Mouse (Mus musculus) layer of hippocampus, adult 8-10 months (tissue): Measurements from ENCODE around the gene H6pd. TPM values are rescaled to one million over a fixed set of nuclear protein-coding genes. Genes with fewer than 3 reads are reported as not detected.

ENCODE experiments used
- DNase-seq, 2 experiments: peaks; one replicate each; pipeline ENCODE4 v3.0.0; 2022; ENCODE audit warnings: low spot score in 2 of 2
- total RNA-seq, 4 experiments: library from RNA; stranded (reverse); gene quantifications; 2 replicates each; pipeline ENCODE4 v1.2.4; 2022

The H6pd gene
- total RNA-seq, 4 experiments from 2014 or later = 11.9 to 14.4 (median 14.1) TPM

DNA sequence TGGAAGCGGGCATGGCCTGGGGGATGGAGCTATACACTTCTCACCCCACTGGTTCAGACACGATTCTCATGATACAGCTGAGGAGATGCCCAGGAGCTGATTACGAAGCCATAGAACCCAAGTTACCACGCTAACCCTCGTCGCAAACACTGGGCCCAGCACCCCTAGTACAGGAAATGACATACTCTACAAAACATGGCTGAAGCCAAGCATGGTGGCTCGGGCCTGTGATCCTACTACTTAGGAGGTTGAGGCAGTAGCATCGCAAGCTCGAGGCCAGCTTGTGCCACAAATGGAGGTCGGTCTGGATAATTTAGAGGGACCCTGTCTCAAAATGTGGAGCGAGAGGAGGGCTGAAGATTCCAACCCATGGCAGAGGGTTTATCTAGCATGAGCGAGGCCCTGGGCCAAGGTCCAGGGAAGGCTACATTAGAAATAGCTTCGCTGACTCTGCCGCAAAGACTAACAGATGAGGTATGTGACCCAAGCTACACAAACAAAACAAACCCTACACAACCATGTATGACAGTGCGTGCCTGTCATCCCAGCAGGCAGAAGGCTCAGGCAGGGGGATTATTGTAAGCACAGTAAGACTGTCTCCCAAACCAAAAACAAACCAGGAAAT lies 8.8 kb downstream of the H6pd start:
- DNase-seq = no peak

- DNase-seq = no peak
Measured at GRCm38 (mm10) chr4:149999510-149999900, 9.3 kb downstream of the H6pd start.

- no peak for DNase-seq
Measured at GRCm38 (mm10) chr4:149998786-149999509, 9.9 kb downstream of the H6pd start.

DNA sequence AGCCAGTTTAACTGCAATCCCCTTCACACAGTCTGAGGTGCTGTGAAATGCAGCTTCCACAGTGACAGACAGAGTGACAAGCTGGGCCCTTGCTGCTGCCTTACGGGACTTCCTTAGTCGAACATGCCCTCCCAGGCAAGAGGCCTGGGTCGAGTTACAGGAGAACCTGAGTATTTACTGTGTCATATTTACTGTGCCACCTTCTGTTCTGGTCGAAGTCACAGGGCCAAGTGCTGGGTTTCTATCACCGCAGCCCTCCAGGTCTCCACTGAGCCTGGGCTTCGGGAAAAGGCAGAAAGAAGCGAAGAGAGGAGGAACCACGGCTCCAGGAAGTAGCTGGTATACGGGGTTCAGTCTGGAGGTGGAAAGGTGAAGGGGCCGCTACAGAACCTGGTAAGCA lies 10.8 kb downstream of the H6pd start:
- DNase-seq = no peak

DNA sequence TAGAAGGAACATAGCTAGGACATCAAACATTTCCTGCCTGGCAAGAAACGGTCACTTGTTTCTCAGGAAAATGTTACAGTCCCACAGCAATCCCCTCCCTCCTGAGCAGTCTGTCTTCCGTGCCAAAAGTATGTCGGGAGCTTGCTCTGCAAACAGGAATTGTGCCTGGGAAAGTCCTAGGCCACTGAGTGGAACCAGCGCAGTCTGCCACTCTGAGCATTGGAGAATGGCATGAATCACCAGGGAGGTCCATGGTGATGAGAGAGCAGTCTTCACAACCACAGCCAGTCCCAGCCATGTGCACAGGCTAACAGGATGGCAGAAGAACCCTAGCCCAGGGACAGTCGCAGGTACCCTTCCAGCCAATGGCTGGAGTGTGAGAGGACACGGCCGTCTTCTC lies 12.4 kb downstream of the H6pd start:
- DNase-seq = no peak

DNA sequence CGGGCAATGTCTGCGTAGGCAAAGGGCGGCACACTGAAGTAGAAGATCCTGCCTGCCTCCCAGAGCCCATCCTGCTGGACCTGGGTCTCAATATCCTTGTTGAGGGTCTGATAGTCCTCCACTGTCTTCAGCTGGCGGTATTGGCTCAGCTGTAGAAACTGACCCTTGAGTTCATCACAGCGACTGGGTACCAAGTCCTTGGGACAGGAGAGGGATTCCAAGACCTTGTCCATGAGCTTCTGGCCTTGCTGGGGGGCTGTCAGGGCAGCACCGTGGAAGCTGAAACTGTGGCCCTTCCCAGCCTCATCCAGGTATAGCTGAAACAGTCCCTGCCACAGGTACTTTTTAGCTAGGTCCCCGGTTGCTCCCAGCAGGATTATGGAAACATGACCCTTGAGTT lies 12.9 kb downstream of the H6pd start:
- DNase-seq = no peak

DNA sequence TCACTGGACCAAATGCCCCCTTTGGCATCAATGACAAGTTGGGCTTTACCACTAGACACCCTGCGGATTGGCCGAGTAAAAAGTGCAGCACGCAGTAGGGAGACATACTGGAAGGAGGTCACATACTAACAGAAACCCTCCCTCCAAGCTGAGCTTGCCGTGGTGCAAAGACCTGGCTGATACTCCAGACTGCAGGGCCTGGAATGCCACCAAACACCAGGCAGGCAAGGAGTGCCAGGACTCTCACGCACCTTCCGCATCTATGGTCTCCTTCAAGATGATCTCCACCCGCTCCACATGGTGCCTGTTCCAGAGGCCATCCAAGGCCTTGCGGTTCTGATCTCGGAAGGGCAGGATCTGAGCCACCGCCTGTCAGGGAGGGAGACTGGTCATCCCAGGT lies 14.6 kb downstream of the H6pd start:
- DNase-seq = no peak

GRCm38 (mm10) chr4:149992670-149993032 lies 16.2 kb downstream of the H6pd start:
- no peak for DNase-seq

DNA sequence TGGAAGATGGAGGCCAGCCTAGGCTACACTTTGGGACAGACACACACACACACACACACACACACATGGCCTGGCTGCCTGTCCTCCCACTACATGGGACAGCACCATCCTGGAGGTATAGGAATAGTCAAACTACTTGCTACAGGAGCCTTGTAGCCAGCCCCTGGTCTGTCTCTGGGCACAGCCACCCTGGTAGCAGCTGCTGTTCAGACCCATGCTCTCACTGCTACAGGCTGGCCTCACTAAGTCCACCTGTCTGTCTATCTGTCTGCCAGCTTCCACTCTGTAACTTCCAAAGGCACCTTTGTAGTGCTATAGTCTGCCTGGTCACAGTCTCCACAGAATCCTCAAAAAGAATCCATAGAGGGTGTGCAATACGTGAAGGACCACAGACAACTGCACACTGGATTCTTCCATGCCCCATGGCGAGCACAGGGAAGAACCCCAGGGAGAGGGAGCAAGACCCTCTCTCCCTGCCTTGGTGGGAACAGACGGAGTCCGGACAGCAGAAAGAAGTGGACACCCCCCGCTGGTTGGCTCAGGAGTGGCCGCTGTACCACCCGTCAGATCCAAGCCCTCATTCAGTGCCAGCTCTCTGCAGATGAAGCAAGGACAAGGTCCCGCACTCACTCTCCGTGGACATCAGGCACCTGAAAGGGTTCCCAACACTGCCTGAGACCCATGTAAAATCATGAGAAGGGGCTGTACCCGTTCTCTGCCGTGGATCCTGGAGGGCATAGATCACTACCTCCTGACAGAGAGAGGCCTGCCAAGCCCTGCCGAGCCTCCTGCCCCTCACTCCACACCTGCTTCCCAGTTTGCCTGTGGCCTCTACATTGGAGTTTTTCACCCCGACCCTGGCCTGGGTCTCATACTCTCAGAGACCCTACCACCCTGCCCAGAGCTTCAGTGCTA lies 16.8 kb downstream of the H6pd start:
- no peak for DNase-seq

DNA sequence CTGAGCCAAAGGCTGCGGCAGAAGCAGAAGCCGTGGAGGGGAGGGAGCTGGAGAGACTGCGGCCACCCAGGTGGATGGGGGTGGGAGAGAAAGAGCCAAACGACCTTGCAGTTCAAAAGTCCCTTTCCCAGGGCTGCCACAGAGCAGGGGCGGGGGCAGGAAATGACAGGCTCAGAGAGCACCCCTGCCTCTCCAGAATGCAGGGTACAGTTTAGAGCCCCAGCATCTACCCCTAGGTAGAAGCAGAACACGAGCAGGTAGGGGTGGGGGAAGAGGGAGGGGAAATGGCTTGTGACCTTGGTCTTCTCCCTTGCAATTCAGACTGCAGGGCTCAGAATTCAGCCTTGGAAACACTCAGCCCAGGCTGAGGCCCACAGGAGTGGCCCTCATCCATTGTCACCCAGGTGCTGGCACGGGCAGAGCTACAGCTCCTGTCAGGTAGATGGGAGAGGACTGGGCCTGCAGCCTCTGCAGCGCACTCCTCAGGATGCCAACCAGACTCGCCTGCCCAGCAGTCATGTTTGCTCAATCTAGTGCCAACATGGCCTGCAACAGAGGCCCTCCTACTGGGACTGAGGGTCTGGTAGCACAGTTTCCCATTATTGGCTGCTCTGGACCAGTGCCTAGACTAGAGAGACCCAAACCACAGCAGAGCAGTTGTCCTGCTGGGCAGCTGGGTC lies 17.7 kb downstream of the H6pd start:
- no peak for DNase-seq

- DNase-seq = no peak
Measured at GRCm38 (mm10) chr4:149990212-149990953, 18.4 kb downstream of the H6pd start.

GRCm38 (mm10) chr4:149988931-149989556 lies 19.8 kb downstream of the H6pd start:
- peak; percentile 71 to 75 for DNase-seq

GRCm38 (mm10) chr4:149988301-149988700 lies 20.5 kb downstream of the H6pd start:
- DNase-seq = no peak

DNA sequence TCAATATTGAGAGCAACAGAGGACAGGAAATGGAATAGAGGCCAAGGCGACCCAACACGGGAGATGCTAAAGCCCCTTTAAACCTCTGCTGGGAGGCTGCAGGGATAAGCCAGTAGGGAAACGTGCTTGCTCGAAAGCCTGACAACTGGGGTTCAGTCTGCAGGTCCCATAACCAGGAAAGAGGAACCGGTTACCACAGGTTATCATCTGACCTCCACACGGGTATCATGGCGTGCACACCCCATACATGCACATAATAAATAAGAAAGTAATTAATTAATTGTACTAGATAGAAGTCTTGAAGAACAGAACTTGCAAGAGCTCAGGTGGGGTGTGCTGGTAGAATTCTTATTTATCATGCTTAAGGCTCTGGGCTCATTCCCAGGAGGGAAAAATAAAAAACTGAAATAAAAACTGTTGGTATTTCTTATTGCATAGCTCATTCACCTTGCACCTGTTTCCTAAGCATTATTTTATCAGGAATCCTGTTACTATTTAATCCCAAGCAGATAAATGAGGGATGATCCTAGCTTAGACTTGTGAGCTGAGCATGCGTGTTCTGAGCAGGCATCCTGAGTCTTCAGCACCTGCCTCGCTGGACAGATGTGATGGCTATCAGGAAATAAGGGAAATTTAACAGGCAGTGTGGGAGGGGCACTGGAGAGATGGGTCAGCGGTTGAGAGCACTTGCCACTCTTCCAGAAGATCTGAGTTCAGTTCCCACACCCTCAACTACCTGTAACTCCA lies 22.0 kb downstream of the H6pd start:
- no peak for DNase-seq

GRCm38 (mm10) chr4:149983921-149984645 lies 24.7 kb downstream of the H6pd start:
- no peak for DNase-seq

DNA sequence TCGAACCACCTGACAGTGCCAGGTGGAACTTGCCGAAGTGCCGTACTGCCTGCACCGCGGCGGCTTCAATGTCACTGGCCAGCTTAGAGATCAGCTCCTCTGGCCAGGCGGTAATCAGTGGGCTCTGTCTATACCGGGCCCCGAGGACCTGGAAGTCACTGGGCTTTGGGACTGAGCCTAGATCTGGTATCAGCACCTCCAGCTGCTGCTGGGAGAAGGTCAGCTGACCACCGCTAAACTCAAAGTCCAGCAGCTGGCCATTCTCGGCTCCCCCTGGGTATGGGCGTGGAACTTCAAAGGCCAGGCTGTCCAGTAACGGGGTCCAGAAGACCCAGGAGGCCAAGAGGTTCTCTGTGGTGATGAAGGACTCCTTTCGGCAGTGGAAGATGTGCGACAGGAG lies 26.7 kb downstream of the H6pd start:
- DNase-seq = no peak

DNA sequence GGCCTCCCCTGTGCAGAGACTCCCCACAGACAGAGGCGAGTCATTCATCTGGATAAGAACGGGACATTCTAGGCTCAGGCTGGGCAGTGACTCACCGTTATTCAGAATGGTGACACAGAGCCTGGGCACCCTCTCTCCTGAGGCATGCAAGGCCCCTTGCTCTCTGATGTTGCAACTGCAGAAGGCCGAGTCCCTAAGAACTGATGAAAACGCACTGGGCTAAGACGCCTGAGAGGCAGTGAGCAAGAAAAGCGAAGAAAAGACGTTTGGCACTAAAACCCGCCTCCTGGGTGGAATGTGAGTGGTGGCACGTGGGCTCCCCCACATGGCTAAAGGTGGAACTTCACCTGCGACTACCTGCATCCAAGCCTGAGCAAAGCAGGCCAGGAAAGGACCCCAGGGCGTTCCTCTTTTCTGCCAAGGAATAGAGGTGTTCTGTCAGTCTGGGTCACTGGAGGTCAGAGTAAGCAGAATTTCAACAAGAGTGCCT lies 29.0 kb downstream of the H6pd start:
- DNase-seq = peak; percentile 70 to 90

- DNase-seq = no peak
Measured at GRCm38 (mm10) chr4:149978820-149979219, 30.0 kb downstream of the H6pd start.
